Mouse (Mus musculus): ENCODE measurements around the gene Mamstr.

The Mamstr gene

DNA sequence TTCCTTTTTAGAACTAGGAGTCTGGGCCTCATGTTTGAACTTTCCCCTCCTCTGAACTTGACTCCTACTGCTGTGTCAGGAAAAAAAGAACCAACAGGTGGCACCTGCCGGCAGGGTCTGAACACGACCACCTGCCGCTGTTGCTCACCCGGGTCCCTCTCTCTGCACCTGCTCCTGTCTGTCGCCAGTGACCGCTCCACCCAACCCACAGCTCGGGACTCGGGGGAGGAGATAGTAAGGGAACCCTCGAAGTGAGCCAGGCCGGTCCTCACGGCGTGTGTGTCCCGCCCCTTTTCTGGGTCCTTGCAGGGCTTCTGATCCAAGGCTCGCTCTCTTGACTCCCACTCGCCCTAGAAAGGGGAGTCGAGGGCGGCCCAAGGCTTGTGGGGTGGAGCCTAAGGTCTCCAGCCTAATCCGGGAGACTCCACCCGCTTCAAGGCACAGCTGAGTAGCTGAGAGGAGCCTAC lies at the start of gene Mamstr:
Mamstr (plus strand) TSS at position 417 of the 467 bp plus-strand sequence.
- DNase-seq, result no peak

DNA sequence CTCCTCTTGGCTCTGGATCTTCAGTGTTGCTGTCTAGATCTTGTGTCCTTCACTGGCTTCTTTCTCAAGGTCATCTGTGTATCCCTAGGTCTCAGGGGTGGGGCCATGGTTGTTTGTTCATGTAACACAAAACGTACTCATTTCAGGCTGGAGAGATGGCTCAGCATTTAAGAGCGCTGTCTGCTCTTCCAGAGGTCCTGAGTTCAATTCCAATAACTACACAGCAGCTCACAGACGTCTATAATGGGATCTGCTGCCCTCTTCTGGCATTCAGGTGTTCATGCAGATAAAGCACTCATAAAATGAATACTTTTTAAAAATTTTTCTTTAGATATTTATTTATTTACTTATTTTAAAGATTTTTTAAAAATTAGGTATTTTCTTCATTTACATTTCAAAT lies 48.9 kb upstream of the Mamstr start:
- peak; percentile 25 for DNase-seq

DNA sequence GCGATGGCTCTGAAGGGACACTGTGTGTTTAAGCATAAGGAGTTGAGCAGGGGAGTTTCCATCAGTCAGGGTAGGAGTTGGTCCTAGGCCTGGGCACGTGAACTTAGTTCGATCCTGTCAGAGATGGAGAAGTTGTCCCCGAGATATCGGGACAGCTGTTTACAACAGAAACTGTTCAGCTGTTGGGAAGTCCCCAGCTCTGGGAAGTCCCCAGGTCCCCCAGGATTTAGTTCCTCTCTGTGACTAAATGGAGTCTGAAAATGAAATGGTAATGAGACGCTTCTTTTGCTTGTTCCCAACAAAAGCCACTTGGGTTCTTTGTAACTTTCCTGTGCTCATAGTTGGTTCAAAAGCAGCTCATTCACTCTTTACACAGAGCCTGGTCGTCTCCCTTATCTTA lies 47.9 kb upstream of the Mamstr start:
- no peak for DNase-seq

DNA sequence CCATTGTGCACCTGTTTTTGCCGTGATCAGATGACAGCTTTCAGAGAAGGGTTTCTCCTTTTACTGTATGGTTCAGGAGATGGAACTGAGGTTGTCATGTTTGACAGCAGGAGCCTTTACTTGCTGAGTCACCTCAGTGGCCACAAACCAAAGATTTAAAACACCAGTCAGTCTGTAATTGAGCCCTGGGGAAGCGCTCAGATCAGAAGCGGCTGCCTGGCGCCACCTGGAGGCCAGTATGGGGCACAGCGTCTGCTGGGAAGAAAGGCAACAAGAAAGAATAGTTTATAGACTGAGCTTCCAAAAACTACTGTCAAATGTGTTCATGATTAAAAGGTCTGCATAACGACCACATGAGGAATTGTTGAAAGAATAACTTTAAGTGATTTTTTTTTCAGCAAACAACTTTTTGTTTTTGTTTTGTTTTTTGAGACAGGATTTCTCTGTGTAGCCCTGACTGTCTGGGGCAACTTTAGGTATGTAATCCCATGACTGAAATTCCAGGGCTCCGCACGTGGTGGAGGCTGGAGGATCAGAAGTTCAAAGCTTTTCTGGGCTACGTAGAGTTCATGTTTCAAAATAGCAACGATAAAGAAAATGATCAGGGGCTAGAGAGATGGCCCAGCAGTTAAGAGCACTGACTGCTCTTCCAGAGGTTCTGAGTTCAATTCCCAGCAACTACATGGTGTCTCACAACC lies 46.5 kb upstream of the Mamstr start:
- peak; percentile 80 for DNase-seq

DNA sequence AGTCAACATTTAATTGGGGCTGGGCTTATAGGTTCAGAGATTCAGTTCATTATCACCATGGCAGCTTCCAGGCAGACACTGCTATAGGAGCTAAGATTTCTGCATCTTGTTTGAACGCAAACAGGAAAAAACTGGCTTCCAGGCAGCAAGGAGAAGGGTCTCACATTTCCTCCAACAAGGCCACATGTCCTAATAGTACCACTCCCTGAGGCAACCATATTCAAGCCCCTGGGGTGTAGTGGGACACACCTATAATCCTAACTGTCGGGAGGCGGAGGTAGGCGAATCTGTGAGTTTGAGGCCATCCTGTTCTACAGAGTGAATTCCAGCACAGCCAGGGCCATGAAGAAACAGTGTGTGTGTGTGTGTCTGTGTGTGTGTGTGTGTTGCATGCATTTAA lies 44.6 kb upstream of the Mamstr start:
- DNase-seq, result no peak

DNA sequence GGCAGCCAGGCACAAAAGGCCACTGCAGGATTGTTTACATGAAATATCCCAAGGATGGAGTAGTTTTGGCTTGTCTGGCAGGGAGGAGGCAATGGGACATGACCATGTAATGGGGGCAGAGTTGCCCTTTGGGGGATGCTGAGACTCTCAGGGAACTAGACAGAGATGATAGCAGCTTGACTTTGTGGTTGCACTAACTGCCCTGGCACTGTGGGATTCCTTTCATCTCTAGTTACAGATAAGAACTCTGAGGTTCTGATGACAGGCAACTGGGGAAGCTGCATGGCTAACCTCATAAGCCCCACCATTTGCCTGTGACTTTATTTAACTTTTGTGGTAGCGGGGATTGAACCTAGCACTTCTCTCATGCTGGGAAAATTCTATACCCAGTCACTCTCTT lies 43.7 kb upstream of the Mamstr start:
- DNase-seq, result no peak

DNA sequence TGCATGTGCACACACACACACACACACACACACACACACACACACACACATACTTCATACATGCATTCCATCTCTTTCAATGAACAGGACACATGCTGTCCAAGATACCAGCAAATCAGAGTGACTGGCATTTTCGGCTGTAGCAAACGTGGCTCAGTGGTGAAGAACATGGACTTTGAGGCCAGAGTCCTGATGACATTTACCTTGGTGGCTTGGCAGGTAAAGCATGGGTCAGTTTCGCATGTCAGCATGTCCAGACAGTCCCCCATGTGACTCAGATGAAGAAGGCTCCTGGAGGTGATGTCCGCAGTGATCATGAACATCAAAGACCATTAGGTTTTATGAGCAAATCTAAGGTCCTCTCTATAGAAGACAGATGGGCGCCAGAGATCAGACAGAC lies 42.8 kb upstream of the Mamstr start:
- DNase-seq, result no peak

DNA sequence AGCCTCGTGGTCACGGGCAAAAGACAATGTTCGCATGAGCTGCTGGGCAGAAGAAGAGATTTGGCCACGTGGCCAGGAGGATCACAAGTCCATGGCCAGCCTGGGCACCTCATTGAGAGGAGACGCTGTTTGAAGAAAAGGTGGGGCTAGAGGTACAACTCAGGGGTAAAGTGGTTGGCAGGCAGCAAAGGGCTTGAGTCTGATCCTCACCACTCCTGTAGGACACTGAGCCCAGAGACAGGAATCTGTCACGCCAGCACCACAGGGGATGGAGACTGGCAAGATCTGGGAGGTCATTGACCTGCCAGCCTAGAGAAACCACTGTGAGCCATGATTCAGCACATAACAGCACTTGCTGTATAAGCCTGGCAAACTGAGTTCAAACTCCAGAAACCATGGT lies 42.2 kb upstream of the Mamstr start:
- no peak for DNase-seq

DNA sequence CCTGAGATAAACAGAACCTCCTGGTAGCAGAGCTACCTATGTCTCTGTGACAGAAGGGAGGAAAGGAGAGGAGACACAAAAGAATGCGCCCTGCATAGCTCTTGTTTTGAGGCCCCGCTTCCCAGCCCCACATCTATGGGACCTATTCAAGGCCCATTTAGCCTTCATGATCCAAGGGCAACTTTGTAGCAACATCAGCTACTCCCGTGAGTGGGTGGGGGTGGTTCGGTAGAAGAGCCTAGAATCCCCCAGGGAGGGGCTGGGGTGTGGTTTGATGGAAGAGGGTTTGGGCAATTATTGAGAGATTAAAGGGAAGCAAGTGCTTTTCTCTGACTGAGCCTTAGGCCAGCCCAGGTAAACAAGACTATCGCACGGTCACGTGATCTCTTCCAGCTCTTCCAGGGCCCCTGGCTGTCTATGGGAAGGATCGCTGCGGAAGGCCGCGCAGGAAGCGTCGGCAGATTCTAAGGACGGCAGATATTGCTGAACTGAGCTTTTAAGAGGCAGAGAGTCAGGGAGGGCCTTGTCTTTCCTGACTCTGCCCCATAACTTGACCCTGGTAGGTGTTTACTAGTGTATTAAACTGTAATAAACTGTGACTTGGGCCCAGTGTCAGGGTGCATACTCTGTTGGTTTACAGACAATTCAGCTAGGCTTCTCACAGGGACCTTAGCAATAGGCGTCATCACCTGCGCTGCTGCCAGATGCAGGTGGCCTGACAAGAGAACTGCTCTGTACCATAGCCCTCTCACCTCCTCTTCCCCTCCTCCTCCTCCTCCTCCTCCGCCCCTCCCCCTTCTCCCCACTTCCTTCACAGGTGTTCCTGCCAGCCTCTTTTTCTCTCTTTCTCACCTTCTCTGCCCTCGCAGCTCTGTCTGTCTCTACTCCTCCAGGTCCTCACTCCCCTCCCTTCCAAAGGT lies 40.6 kb upstream of the Mamstr start:
- no peak for DNase-seq

DNA sequence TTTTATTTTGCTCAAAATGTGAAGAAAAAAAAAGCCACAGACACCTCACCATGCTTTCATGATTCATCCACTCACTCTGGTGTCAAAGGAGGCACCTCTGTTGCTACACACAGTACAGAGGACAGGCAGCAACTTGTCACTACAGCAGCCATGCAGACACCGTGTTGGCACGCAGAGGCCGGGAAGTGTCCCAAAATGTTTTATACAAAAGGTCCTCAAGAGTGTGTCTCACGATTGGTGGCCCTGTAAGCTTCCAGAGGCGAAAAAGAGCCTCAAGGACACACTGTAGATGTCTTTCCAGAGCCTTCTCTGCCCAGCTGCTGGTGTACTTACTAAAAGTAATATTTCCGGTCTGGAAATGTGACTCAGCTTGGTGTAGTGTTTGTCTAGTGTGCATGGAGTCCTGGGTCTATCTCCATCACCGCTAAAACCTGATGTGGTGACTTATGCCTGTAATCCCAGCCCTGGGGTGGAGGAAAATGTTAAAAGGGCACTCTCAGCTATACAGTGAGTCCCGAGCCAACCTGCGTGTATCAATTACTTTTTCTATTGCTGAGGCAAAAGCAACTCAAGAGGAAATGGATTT lies 34.0 kb upstream of the Mamstr start:
- no peak for DNase-seq

DNA sequence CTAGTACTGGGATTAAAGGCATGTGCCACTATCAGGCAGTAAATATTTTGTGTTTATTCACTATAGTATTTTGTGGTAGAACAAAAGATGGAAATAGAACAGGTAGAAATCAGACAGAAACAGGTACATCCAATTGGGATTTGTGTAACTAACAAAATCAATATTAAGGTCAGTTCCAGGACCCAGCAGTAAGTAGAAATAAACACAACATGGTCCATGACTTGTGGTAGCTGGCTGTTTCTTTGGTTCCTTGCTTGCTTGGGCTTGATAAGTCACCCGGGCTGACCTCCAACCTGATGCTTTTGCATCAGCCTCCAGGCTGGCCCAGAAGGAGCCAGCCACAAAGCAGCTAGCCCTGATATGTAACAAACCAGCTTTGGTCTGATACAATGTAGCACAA lies 30.3 kb upstream of the Mamstr start:
- DNase-seq, result no peak

DNA sequence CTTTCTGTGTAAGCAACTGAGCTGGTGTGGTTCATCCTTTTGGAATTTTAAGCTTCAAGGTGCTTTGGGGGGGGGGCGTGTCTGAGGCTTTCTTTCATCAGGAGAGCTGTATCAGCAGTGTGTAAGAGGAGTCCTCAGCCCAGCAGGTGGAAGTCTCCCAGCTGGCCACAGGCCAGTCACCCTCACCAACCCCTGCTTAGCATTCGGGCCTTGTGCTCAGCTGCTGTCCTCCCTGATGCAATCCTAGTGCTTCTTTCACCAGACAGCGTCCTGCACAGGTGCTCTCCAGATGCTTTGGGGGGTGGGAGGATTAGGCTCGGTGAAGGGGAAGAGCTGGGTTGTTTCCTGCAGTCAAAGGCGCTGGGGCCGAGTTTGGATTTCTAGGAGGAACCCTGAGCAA lies 23.5 kb upstream of the Mamstr start:
- DNase-seq, result no peak

DNA sequence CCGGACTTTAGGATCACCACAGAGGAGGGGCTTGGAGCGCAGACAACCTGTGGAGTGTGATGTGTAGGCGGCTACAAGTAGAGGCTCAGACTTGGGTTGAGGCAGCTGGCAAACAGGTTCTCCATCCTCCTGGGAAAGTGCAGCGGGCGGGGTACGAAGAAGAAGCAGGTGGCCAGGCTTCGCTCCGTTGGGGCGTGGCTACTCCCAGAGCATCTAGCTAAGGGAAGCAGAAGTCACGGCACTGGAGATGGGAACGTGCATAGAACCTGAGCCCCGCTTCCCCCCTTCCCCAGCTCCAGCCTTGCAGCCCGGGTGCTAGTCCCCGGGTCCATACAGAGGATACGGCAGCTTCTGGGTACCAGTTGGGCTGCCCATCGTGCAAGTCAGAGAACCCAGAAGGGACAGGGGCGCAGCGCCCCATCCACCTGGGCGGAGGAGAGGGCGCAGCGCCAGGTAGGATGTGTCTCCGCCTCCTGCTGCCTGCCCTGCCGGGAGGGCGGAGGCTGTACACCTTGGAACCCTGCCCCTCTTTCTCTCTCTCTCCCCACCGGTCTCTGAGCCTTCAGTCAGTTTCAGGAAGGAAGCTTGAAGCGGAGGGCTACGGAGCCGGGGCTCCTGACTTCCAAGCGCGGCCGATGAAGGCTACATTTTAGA lies 22.6 kb upstream of the Mamstr start, which contains the start of gene Fut1:
Fut1 (plus strand) TSS at position 248 of the 654 bp plus-strand sequence.
- DNase-seq, result no peak

DNA sequence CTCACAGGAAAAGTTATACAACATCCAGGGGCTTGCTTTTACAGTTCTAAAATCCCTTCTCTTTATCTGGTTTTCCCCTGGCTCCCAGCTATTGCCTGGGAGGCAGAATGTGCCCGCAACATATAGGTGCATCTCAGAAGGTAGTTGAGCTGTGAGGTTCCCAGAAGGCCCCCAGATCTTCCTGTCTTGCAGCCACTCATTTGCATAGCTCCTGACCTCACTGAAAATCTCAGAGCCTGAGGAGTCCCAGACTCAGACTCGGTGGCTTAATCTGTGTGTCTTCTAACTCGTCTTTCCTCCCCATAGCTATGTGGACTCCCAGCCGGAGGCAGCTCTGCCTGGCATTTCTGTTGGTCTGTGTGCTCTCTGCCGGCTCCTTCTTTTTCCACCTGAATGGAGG lies 21.5 kb upstream of the Mamstr start:
- no peak for DNase-seq

DNA sequence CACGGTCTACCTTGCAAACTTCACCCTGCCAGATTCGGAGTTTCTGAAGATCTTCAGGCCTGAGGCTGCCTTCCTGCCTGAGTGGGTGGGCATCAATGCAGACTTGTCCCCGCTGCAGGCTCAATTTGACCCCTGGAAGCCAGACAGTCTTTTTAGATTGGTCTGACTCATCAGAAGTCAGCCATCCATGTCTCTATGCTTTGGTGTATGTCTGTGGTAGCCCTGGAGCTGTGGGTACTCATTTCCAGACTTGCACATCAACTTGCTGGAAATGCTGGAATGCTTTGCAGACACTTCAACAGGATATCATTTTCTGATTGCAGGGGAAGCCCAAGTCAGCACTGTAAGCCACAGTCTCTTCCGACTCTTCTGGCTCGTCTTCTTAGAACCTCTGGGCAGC lies 20.2 kb upstream of the Mamstr start:
- DNase-seq, result no peak

DNA sequence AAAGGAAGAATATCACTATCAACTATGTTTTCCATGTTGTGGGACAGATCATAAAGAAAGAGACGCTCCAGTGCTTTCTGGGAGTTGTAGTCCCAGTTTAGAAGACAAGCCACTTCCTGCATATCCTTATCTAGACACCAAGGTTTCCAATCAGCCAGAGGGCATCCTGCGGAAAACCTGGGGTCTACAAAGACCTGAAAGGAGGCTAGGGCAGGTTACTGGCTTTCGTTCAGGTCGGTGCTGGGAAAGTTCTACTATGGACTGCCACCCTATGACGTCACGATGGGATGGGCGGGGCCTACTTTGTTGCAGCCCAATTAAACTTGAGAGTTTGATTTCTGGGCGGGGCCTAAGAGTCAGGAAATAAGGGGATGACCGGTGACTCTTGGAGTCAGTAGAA lies 18.3 kb upstream of the Mamstr start, which contains the start of gene Izumo1:
Izumo1 (plus strand) TSS at position 369 of the 400 bp plus-strand sequence.
- peak; percentile 78 for DNase-seq

DNA sequence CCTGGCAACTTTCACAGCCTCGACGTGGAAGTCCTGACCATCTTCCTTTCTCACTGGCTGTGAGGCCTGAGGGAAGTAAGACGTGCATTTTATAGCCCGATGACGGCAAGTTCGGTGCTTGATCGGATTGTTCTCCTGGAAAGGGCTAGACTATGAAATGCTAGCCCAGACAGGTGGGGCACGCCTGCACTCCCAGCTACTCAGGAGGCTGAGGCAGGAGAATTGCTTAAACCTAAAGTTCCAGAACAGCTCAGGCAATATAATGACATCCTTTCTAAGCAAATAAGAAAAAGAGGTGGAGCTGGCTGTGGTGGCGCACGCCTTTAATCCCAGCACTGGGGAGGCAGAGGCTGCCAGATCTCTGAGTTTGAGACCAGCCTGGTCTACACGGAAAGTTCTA lies 16.3 kb upstream of the Mamstr start:
- DNase-seq, result no peak

DNA sequence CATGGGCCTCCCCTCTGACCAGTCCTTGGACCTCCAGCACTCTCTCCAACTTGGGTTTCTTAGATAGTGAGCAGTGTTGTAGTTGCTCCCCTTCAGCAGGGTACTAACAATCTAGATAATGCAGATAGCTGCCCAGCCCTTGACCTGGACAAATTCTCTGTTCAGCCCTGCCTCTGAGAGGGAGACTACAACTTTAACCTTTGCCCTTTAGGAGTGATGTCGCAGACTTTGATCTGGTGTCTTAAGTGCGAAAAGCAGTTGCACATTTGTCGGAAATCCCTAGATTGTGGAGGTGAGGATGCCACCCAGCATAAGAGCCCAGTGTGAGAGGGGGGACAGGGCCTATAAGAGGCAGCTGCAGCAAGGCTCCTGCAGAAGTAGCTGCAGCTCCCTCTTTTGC lies 15.1 kb upstream of the Mamstr start:
- no peak for DNase-seq

DNA sequence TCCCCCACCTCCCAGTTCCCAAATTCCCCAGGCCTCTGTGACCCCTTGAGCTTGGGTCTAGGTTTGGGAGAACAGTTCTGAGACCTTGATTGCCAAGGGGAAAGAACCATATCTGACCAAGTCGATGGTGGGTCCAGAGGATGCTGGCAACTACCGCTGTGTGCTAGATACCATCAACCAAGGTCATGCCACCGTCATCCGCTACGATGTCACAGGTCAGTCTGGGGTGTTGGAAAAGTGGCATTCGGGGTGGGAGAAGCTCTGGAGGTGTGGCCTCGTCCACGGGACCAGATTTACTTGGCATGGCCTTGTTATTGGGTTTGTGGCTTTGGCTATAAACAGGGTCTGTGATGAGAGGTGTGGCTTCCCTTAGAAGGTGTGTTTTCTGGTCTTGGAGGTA lies 14.3 kb upstream of the Mamstr start:
- DNase-seq, result no peak

DNA sequence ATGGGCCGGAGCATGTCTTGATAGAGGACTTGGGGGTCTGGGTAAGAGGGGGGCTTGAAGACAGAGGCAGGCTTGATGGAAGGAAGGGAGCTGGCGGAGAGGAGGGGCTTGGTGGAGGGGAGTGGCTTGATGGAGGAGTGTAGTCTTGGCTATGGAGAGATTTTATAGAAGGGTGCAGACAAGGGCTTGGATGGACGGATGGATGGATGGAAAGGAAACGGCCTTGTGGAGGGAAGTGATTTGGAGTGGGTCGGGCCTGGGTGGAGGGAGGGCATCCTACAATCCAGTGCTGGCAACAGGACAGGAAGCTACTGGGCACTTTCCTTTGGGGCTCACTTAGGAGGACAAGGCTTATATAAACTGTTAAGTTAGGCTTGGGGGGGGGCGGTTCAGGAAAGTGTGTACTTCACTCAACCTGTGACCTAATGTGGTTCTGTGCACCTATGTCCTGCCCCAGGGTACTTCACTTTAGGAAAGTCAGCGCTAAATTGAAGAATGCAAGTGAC lies 13.2 kb upstream of the Mamstr start:
- peak; percentile 63 for DNase-seq

DNA sequence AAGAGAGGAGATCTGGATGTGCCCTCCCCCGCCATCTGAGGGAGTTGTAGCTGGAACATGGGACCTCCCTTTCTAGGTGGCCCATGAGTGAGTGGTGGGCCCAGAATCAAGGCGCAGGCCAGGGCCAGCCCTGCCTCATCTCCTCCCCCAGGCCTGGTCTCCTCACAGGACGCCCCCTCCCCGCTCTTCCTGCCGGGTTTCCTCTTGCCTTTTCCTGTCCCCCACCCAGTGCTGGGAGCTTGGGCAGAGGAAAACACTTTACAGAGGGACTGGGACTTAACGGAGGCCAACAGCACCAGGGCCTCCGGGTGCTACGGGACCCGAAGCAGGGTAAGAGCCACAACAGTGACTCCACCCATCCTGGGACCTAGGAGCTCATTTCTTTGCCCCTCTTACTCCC lies 12.5 kb upstream of the Mamstr start, which contains the start of gene Rasip1:
Rasip1 (plus strand) TSS at position 228 of the 400 bp plus-strand sequence.
- DNase-seq, result peak; percentile 84

Data from lung, postnatal 10 days (tissue).